Comparison of ENCODE assay signal across 11 mouse cellular contexts in genomic region chr3:122206279-122207070, GRCm38 (mm10). TPM values are rescaled to one million over a fixed set of nuclear protein-coding genes. Genes with fewer than 3 reads are reported as not detected.
DNase-seq lines count a peak whose midpoint lies in the region; ATAC-seq lines count a peak whose summit lies in the region.
"Had no signal": no experiment of that assay in that cellular context is flagged by ENCODE, and none has a peak within 500 bp of the region (broad histone marks: within the 10 kb centered on the region; RNA-seq: fewer than 3 reads in every experiment).

No protein-coding gene starts in this region.

- H3K9ac ChIP-seq in intestine, embryonic 15.5 days = no peak overlapping the region
- H3K9ac ChIP-seq in liver, embryonic 13.5 days = no peak overlapping the region
- H3K9ac ChIP-seq: embryonic facial prominence, embryonic 13.5 days; hindbrain, embryonic 13.5 days; midbrain, embryonic 12.5 days had no signal

- no peaks in the 10 kb centered on the region for H3K9me3 ChIP-seq in intestine, embryonic 15.5 days
- no peaks in the 10 kb centered on the region for H3K9me3 ChIP-seq in liver, embryonic 13.5 days (replicated peaks)
- H3K9me3 ChIP-seq: embryonic facial prominence, embryonic 13.5 days; hindbrain, embryonic 13.5 days; midbrain, embryonic 12.5 days had no signal

- H3K36me3 ChIP-seq in intestine, embryonic 15.5 days = no peaks in the 10 kb centered on the region
- H3K36me3 ChIP-seq in liver, embryonic 13.5 days = no peaks in the 10 kb centered on the region
- H3K36me3 ChIP-seq: embryonic facial prominence, embryonic 13.5 days; hindbrain, embryonic 13.5 days; midbrain, embryonic 12.5 days had no signal

- no peaks in the 10 kb centered on the region for H3K27me3 ChIP-seq in intestine, embryonic 15.5 days (replicated peaks)
- no peaks in the 10 kb centered on the region for H3K27me3 ChIP-seq in liver, embryonic 13.5 days
- H3K27me3 ChIP-seq: embryonic facial prominence, embryonic 13.5 days; hindbrain, embryonic 13.5 days; midbrain, embryonic 12.5 days had no signal

- no peak overlapping the region for H3K4me3 ChIP-seq in intestine, embryonic 15.5 days (replicated peaks)
- H3K4me3 ChIP-seq in liver, embryonic 13.5 days (replicated peaks) = no peak overlapping the region
- H3K4me3 ChIP-seq: embryonic facial prominence, embryonic 13.5 days; hindbrain, embryonic 13.5 days; midbrain, embryonic 12.5 days had no signal

- no peak overlapping the region for H3K4me2 ChIP-seq in intestine, embryonic 15.5 days (replicated peaks)
- no peak overlapping the region for H3K4me2 ChIP-seq in liver, embryonic 13.5 days
- H3K4me2 ChIP-seq: embryonic facial prominence, embryonic 13.5 days; hindbrain, embryonic 13.5 days; midbrain, embryonic 12.5 days had no signal

- 0 out of 2 replicates have a peak overlapping the region, but pooled peaks have one; percentile 41 for H3K27ac ChIP-seq in intestine, embryonic 15.5 days
- peak overlapping the region; percentile 43; the same call in 1 of the 2 replicates for H3K27ac ChIP-seq in liver, embryonic 13.5 days
- H3K27ac ChIP-seq: embryonic facial prominence, embryonic 13.5 days; hindbrain, embryonic 13.5 days; midbrain, embryonic 12.5 days had no signal

- 47% methylated on average over 8 of the region's 8 CpGs for WGBS in intestine, embryonic 15.5 days
- 56% methylated on average over 8 of the region's 8 CpGs for WGBS in liver, embryonic 13.5 days (ENCODE audit: insufficient replicate concordance)

- peak; percentile 76 for DNase-seq in heart, adult 11 months
- no peak for DNase-seq in heart, adult 9 months (ENCODE audit: low spot score in 2 of 2)
- DNase-seq in brain, adult 2 months (ENCODE audit: low read depth, low spot score) = peak; percentile 97
- no peak for DNase-seq in liver, embryonic 13.5 days
- DNase-seq in frontal cortex, adult 2 months (ENCODE audit: extremely low spot score in 1 of 2, low spot score in 1 of 2) = no peak
- no peak for DNase-seq in heart, adult 18-20 months
- no peak for DNase-seq in neural tube, embryonic 10.5 days (ENCODE audit: extremely low spot score, low spot score)

- peaks cover 8% of the 10 kb centered on the region; the same call in 1 of the 2 replicates for H3K4me1 ChIP-seq in intestine, embryonic 15.5 days (replicated peaks)
- peaks cover 19% of the 10 kb centered on the region for H3K4me1 ChIP-seq in liver, embryonic 13.5 days (replicated peaks)
- H3K4me1 ChIP-seq: hindbrain, embryonic 13.5 days had no signal

- ATAC-seq in intestine, embryonic 15.5 days = peak; percentile 75
- ATAC-seq in liver, embryonic 13.5 days (ENCODE audit: low read depth) = peak; percentile 66

RNA-seq across cellular contexts. Expression of gene Gclm, which starts 38.9 kb away (rescaled TPM):
- polyA plus RNA-seq in intestine, embryonic 15.5 days (2015; fragmentation: Nextera tagmentation; extraction: Ambion mirVana) = 97.7 TPM in 2 replicates
- polyA plus RNA-seq in liver, embryonic 13.5 days (2015; fragmentation: Nextera tagmentation; extraction: Ambion mirVana) = 455 and 466 TPM in 2 replicates
- polyA plus RNA-seq in frontal cortex, adult 2 months (2012; rRNA removed) = 38.2 and 43.4 TPM in 2 replicates
- total RNA-seq in heart, adult 18-20 months (2021) = 10 to 100 TPM; 42.4 to 72.6 TPM

Comparison
In these comparisons a context has a peak if more than half of its experiments do, and no peak if none do; other contexts are left out.
1. DNase-seq: peak in heart, adult 11 months (single experiment) and brain, adult 2 months (single experiment); none in heart, adult 9 months (0 of 2), liver, embryonic 13.5 days (single experiment), frontal cortex, adult 2 months (0 of 2), heart, adult 18-20 months (0 of 2) and neural tube, embryonic 10.5 days (single experiment).